Mouse (Mus musculus) adrenal gland, adult 8-10 months (tissue): Measurements from ENCODE around the gene Rab11fip4. TPM values are rescaled to one million over a fixed set of nuclear protein-coding genes. Genes with fewer than 3 reads are reported as not detected.

Experiments
- DNase-seq: peaks from one replicate; pipeline ENCODE4 v3.0.0; 2022
- total RNA-seq, 4 experiments: library from RNA; stranded (reverse); gene quantifications; 2 replicates each; pipeline ENCODE4 v1.2.4; 2022

Rab11fip4 gene
- total RNA-seq, 4 experiments from 2014 or later = 4.7 to 20.6 (median 10.4) TPM

- no peak for DNase-seq
Observed at GRCm38 (mm10) chr11:79614880-79615279, 23.9 kb downstream of the Rab11fip4 start.

GRCm38 (mm10) chr11:79615871-79616270 lies 24.9 kb downstream of the Rab11fip4 start:
- DNase-seq = no peak

- no peak for DNase-seq
Observed at GRCm38 (mm10) chr11:79617991-79618390, 27.0 kb downstream of the Rab11fip4 start.

GRCm38 (mm10) chr11:79623029-79623428 lies 32.0 kb downstream of the Rab11fip4 start:
- no peak for DNase-seq

GRCm38 (mm10) chr11:79624801-79625302 lies 33.8 kb downstream of the Rab11fip4 start:
- DNase-seq = peak; percentile 26

- no peak for DNase-seq
Observed at GRCm38 (mm10) chr11:79628716-79629115, 37.7 kb downstream of the Rab11fip4 start.

- no peak for DNase-seq
Observed at GRCm38 (mm10) chr11:79629752-79630374, 38.9 kb downstream of the Rab11fip4 start.

GRCm38 (mm10) chr11:79630521-79630920 lies 39.5 kb downstream of the Rab11fip4 start:
- DNase-seq = no peak

GRCm38 (mm10) chr11:79633366-79633765 lies 42.4 kb downstream of the Rab11fip4 start:
- no peak for DNase-seq

GRCm38 (mm10) chr11:79635661-79636449 lies 44.8 kb downstream of the Rab11fip4 start:
- DNase-seq = no peak

GRCm38 (mm10) chr11:79636481-79636880 lies 45.5 kb downstream of the Rab11fip4 start:
- DNase-seq = no peak

- no peak for DNase-seq
Observed at GRCm38 (mm10) chr11:79638691-79639090, 47.7 kb downstream of the Rab11fip4 start.

- no peak for DNase-seq
Observed at GRCm38 (mm10) chr11:79640940-79641733, 50.1 kb downstream of the Rab11fip4 start.

- no peak for DNase-seq
Observed at GRCm38 (mm10) chr11:79643730-79644129, 52.7 kb downstream of the Rab11fip4 start.

- DNase-seq = no peak
Observed at GRCm38 (mm10) chr11:79644717-79645191, 53.7 kb downstream of the Rab11fip4 start.

- DNase-seq = no peak
Observed at GRCm38 (mm10) chr11:79646026-79646425, 55.0 kb downstream of the Rab11fip4 start.

- DNase-seq = no peak
Observed at GRCm38 (mm10) chr11:79646467-79647070, 55.6 kb downstream of the Rab11fip4 start.

GRCm38 (mm10) chr11:79647071-79647501 lies 56.1 kb downstream of the Rab11fip4 start:
- no peak for DNase-seq

GRCm38 (mm10) chr11:79650359-79650835 lies 59.4 kb downstream of the Rab11fip4 start:
- DNase-seq = no peak

GRCm38 (mm10) chr11:79652257-79652656 lies 61.2 kb downstream of the Rab11fip4 start:
- no peak for DNase-seq

- DNase-seq = no peak
Observed at GRCm38 (mm10) chr11:79652921-79653575, 62.0 kb downstream of the Rab11fip4 start.
